Mouse (Mus musculus) olfactory bulb, adult 2 months (tissue): ENCODE measurements around the gene Serpina3n.
"Not testable (repeated sequence)": the region's sequence is repeated elsewhere in the genome, so short reads cannot be mapped to it uniquely, and the experiment has no call there.

Experiments used
- CTCF ChIP-seq: fragments of 200-500 bp; IDR thresholded peaks from 2 replicates; pipeline ENCODE4 v1.5.1; 2012; ENCODE audit warnings: low read depth, mild to moderate bottlenecking, low read length, moderate library complexity; ENCODE audit not compliant: insufficient read depth
- POLR2A ChIP-seq: fragments of 200-500 bp; IDR thresholded peaks from 2 replicates; pipeline ENCODE4 v1.6.1; 2012; ENCODE audit warnings: mild to moderate bottlenecking, low read depth, low read length, moderate library complexity; ENCODE audit not compliant: insufficient read depth

- TF ChIP-seq CTCF, POLR2A: not testable (repeated sequence)
Measured at GRCm38 (mm10) chr12:104377179-104377578, 29.4 kb upstream of the Serpina3n start.
